Mouse (Mus musculus) effector memory CD4-positive, alpha-beta T cell, adult 7 months (primary cell): ENCODE results near the gene Hist1h2bm. TPM values are rescaled to one million over a fixed set of nuclear protein-coding genes. Genes with fewer than 3 reads are reported as not detected.

ENCODE experiments used
- polyA plus RNA-seq: library from polyadenylated mRNA; unstranded; fragments of 100-300 nt; shearing (Covaris generic); gene quantifications from one replicate; pipeline ENCODE4 v1.2.1, GENCODE M21; 2017

Hist1h2bm gene
- not detected for polyA plus RNA-seq

DNA sequence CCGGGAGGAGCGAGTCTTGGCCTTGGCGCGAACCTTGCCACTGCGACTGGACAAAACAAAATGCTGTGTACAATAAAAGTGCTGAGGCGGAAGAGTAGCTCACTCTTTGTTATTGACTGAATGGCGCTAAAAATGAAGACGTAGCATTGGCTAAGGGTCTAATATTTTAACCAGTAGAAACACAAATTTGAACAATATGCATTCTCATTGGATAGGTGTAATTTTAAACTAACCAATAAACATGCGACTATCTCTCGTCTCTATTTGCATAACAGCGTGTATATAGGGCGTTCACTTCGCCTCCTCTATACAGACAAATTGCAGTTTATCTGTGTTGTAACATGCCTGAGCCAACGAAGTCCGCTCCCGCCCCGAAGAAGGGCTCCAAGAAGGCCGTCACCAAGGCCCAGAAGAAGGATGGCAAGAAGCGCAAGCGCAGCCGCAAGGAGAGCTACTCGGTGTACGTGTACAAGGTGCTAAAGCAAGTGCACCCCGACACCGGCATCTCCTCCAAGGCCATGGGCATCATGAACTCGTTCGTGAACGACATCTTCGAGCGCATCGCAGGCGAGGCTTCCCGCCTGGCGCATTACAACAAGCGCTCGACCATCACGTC, at the start of gene Hist1h2bm:
TSS of gene Hist1h2bm (plus strand) at position 288 of the 616 bp plus-strand sequence.

DNA sequence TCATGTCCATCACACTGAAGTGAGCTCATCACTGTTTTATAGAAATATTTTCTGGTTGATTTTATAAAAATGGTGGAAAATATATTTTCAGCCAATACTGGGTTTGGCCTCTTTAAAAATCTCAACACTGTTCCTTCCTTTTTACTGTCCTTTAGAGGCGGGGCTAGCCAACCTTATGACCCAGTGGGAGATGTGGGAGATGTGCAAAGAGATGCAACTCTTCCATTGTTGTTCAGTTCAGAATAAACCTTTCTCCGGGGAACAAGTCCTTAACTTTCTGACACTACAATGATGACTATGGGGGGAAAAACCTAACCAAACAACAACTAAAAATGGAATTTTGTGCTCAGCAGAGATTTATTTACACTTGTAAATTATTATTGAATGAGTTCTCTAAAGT, 44.5 kb upstream of the Hist1h2bm start, which contains the start of gene Olfr1360:
TSS of gene Olfr1360 (minus strand) at position 101 of the 400 bp plus-strand sequence.

DNA sequence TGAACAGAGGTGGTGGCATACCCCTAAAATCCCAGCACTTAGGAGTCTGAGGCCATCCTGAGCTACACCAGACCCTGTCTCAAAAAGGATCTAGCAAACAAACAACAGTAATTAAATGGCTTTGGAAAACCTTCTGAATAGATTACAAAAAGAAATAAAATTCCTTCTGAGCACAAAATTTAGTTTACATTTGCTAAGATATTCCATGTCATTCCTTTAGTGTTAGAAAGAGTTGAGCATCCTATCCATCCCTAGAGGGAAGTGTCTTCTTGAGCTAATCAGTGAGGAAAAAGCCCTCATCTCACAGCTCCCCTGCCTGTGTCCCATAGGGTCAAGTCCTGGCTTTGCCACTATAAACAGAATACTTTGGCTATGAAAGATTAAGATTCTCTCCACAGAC, 24.0 kb upstream of the Hist1h2bm start, which contains the start of gene Olfr1359:
TSS of gene Olfr1359 (plus strand) at position 301 of the 400 bp plus-strand sequence.

DNA sequence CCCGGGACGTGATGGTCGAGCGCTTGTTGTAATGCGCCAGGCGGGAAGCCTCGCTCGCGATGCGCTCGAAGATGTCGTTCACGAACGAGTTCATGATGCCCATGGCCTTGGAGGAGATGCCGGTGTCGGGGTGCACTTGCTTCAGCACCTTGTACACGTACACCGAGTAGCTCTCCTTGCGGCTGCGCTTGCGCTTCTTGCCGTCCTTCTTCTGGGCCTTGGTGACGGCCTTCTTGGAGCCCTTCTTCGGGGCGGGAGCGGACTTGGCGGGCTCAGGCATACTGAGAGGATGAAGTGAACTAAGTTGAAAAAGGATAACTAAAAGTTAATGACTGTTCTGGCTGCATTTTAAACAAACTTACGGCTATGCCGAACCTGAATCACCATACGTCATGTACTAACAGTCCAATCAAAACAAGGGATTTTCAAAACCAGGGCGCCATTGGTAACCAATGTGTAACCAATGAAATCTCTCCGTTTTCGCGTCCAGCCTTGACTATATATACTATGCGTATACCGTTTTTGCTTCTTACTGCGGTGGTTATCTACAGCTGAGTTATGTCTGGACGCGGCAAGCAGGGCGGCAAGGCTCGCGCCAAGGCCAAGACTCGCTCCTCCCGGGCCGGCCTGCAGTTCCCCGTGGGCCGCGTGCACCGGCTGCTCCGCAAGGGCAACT, 5.8 kb upstream of the Hist1h2bm start, which contains the start of the genes Hist1h2bl and Hist1h2ai:
TSS of gene Hist1h2bl (minus strand) at position 280 of the 676 bp plus-strand sequence.
TSS of gene Hist1h2ai (plus strand) at position 559 of the 676 bp plus-strand sequence.

DNA sequence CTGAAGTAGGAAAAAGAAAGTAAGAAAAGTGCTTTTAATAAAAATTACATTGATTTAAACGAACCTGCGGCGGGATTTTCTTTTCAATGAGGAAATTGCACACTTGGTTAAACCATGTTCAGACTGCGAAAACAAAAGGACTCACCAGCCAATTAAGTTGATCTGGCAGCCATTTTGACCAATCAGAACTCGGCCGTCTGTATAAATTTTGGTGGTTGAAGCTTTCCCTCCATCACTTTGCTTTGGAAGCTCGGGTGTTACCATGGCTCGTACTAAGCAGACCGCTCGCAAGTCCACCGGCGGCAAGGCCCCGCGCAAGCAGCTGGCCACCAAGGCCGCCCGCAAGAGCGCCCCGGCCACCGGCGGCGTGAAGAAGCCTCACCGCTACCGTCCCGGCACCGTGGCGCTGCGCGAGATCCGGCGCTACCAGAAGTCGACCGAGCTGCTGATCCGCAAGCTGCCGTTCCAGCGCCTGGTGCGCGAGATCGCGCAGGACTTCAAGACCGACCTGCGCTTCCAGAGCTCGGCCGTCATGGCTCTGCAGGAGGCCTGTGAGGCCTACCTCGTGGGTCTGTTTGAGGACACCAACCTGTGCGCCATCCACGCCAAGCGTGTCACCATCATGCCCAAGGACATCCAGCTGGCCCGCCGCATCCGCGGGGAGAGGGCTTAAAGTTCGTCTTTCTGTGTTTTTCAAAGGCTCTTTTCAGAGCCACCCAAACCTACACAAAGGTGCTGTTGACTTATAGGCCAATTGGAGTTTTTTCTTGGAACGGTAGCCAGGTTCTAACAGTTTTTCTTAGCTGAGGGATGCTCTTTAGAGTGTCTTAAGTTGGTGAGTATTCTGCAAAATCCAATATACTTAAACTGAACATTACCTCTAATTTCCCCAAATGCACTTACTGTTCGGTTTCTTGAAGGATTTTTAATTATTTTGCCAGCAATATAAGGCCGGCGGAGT, 4.2 kb upstream of the Hist1h2bm start, which contains the start of gene Hist1h3h:
TSS of gene Hist1h3h (plus strand) at position 263 of the 961 bp plus-strand sequence.

DNA sequence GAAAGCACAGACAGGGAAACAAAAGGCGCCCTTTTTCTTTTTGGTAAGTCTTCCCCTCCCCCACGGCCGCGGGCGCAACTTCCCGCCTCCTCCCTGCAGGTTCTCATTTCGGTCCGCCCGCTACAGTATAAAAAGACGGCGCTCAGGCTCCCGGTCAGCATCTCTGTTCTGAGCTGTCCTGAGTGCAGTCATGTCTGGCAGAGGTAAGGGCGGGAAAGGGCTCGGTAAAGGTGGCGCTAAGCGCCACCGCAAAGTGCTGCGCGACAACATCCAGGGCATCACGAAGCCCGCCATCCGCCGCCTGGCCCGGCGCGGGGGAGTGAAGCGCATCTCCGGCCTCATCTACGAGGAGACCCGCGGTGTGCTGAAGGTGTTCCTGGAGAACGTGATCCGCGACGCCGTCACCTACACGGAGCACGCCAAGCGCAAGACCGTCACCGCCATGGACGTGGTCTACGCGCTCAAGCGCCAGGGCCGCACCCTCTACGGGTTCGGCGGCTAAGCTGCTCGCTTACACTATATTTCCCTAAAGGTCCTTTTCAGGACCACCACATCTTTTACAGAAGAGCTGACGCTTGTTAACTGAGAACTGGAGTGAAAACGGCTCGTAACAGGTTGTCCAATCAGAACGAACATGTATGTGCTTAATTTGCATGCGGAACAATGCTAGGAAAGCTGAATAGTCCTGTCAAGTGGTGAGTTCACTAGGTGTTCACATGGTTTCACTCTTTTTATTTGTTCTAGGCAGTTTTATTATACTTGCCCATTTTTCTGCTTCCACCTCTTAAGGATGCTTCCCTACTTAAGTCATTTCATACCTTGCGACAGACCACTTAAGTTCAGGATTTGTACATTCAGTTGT, 13.3 kb downstream of the Hist1h2bm start, which contains the start of gene Hist1h4j:
TSS of gene Hist1h4j (plus strand) at position 159 of the 862 bp plus-strand sequence.

DNA sequence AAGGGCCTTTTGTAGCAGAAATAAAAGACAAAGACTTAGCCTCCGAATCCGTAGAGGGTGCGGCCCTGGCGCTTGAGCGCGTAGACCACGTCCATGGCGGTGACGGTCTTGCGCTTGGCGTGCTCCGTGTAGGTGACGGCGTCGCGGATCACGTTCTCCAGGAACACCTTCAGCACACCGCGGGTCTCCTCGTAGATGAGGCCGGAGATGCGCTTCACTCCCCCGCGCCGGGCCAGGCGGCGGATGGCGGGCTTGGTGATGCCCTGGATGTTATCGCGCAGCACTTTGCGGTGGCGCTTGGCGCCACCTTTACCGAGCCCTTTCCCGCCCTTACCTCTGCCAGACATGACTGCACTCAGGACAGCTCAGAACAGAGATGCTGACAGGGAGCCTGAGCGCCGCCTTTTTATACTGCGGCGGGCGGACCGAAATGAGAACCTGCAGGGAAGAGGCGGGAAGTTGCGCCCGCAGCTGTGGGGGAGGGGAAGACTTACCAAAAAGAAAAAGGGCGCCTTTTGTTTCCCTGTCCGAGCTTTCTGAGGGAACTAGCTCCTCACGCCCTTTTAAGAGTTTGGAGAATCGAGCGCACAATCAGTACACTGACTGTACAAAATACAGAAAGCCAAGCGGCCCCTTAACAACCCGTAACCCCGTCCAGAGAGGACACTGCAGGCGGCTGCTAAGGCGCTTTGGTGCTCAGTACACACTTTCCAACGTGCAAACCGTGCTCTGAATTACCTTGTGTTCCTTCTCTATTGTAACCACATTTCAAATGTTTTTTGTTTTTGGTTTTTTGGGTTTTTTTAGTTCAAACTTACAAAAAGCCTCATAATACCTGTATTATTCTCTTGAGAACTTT, 28.5 kb downstream of the Hist1h2bm start, which contains the start of gene Hist1h4k:
TSS of gene Hist1h4k (minus strand) at position 347 of the 859 bp plus-strand sequence.

DNA sequence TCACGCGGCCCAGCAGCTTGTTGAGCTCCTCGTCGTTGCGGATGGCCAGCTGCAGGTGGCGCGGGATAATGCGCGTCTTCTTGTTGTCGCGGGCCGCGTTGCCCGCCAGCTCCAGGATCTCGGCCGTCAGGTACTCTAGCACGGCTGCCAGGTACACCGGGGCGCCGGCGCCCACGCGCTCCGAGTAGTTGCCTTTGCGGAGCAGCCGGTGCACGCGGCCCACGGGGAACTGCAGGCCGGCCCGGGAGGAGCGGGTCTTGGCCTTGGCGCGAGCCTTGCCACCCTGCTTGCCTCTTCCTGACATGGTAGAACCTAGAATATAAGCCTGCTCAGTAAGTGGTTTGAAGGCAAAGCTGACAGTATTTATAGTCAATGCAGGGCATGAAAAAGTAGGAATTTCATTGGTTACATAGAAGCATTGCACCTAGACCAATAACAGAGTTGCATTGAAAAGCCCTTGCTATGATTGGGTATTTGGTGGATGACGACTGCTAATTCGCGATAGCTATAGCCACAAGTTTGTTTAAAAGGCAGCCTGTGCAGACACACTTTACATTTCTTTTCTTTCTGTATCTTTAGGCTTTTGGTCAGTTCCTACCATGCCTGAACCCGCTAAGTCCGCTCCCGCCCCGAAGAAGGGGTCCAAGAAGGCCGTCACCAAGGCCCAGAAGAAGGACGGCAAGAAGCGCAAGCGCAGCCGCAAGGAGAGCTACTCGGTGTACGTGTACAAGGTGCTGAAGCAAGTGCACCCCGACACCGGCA, 31.9 kb downstream of the Hist1h2bm start, which contains the start of the genes Hist1h2ak and Hist1h2bn:
TSS of gene Hist1h2ak (minus strand) at position 304 of the 762 bp plus-strand sequence.
TSS of gene Hist1h2bn (plus strand) at position 600 of the 762 bp plus-strand sequence.

Other genes starting within 250 kb of the Hist1h2bm start
- gene Zkscan4, start 243.1 kb upstream of the Hist1h2bm start, polyA plus RNA-seq, result not detected
- not detected for gene Gm10065, start 242.6 kb upstream of the Hist1h2bm start, polyA plus RNA-seq
- 0.21 TPM for gene AK157302, start 226.8 kb upstream of the Hist1h2bm start, polyA plus RNA-seq
- 11.8 TPM for gene Gm11273, start 220.6 kb upstream of the Hist1h2bm start, polyA plus RNA-seq
- 2.6 TPM for gene Zkscan8, start 190.9 kb upstream of the Hist1h2bm start, polyA plus RNA-seq
- gene Olfr1366, start 179.2 kb upstream of the Hist1h2bm start, polyA plus RNA-seq, result not detected
- gene Olfr1535, start 162.2 kb upstream of the Hist1h2bm start, polyA plus RNA-seq, result 0.35 TPM
- gene Olfr1364, start 140.3 kb upstream of the Hist1h2bm start, polyA plus RNA-seq, result not detected
- gene Olfr1362, start 108.0 kb upstream of the Hist1h2bm start, polyA plus RNA-seq, result not detected
- gene Olfr11, start 79.5 kb upstream of the Hist1h2bm start, polyA plus RNA-seq, result not detected
- not detected for gene Olfr1361, start 58.7 kb upstream of the Hist1h2bm start, polyA plus RNA-seq
- 0.26 TPM for gene Olfr1360, start 44.6 kb upstream of the Hist1h2bm start, polyA plus RNA-seq
- gene Olfr1359, start 23.9 kb upstream of the Hist1h2bm start, polyA plus RNA-seq, result not detected
- not detected for gene Hist1h2bl, start 5.9 kb upstream of the Hist1h2bm start, polyA plus RNA-seq
- gene Hist1h2ai, start 5.6 kb upstream of the Hist1h2bm start, polyA plus RNA-seq, result not detected
- 3.6 TPM for gene Hist1h3h, start 4.4 kb upstream of the Hist1h2bm start, polyA plus RNA-seq
- gene Hist1h4j, start 13.0 kb downstream of the Hist1h2bm start, polyA plus RNA-seq, result 0.93 TPM
- gene Hist1h4k, start 28.5 kb downstream of the Hist1h2bm start, polyA plus RNA-seq, result 15.4 TPM
- gene Hist1h2ak, start 31.8 kb downstream of the Hist1h2bm start, polyA plus RNA-seq, result not detected
- not detected for gene Hist1h2bn, start 32.1 kb downstream of the Hist1h2bm start, polyA plus RNA-seq
- gene Hist1h1b, start 58.6 kb downstream of the Hist1h2bm start, polyA plus RNA-seq, result not detected
- gene Hist1h3i, start 61.3 kb downstream of the Hist1h2bm start, polyA plus RNA-seq, result not detected
- not detected for gene Hist1h2an, start 65.2 kb downstream of the Hist1h2bm start, polyA plus RNA-seq
- not detected for gene Hist1h2bp, start 65.4 kb downstream of the Hist1h2bm start, polyA plus RNA-seq
- 4.2 TPM for gene Hist1h2bq, start 88.2 kb downstream of the Hist1h2bm start, polyA plus RNA-seq
- not detected for gene Hist1h2ao, start 88.4 kb downstream of the Hist1h2bm start, polyA plus RNA-seq
- not detected for gene Hist1h4m, start 89.7 kb downstream of the Hist1h2bm start, polyA plus RNA-seq
- 20.0 TPM for gene Hist1h4n, start 110.2 kb downstream of the Hist1h2bm start, polyA plus RNA-seq
- gene Hist1h2ap, start 111.5 kb downstream of the Hist1h2bm start, polyA plus RNA-seq, result 30.1 TPM
- gene Hist1h2br, start 111.7 kb downstream of the Hist1h2bm start, polyA plus RNA-seq, result 4.6 TPM
- 2.4 TPM for gene Zfp184, start 223.1 kb downstream of the Hist1h2bm start, polyA plus RNA-seq